Mouse (Mus musculus) bone marrow macrophage, adult 2 months (primary cell): ENCODE data around the gene Pla2g4b.

ENCODE experiments used
- CTCF ChIP-seq: IDR thresholded peaks from 2 replicates; pipeline ENCODE4 v1.5.1; 2012; ENCODE audit warnings: low read depth, mild to moderate bottlenecking, low read length, moderate library complexity
- POLR2A ChIP-seq: IDR thresholded peaks from 2 replicates; pipeline ENCODE4 v1.6.1; 2012; ENCODE audit warnings: mild to moderate bottlenecking, low read depth, low read length, borderline replicate concordance

GRCm38 (mm10) chr2:119993515-119993914 lies 39.7 kb upstream of the Pla2g4b start:
- TF ChIP-seq CTCF (no peak), POLR2A (no peak)
